Mouse (Mus musculus) cortical plate, adult 2 months (tissue): Measurements from ENCODE around the gene Ppp1r1a. TPM values are rescaled to one million over a fixed set of nuclear protein-coding genes. Genes with fewer than 3 reads are reported as not detected.
A peak's percentile ranks its signal among the peaks of the same experiment; 100 is the strongest.

Source experiments
- H3K27ac ChIP-seq: fragments of 200-500 bp; 2 replicates; pipeline ENCODE4 v1.5.1; 2012; ENCODE audit warnings: low read length, control low read depth, inconsistent platforms; ENCODE audit not compliant: insufficient read depth
- H3K4me1 ChIP-seq: fragments of 200-500 bp; 2 replicates; pipeline ENCODE4 v1.6.1; 2011; ENCODE audit warnings: low read length; ENCODE audit not compliant: control insufficient read depth, insufficient read depth
- H3K4me3 ChIP-seq: fragments of 200-500 bp; 2 replicates; pipeline ENCODE4 v1.5.1; 2011; ENCODE audit warnings: mild to moderate bottlenecking, low read length, control low read depth; ENCODE audit not compliant: insufficient read depth
- CTCF ChIP-seq: fragments of 200-500 bp; IDR thresholded peaks from 2 replicates; pipeline ENCODE4 v1.5.1; 2011; ENCODE audit warnings: mild to moderate bottlenecking, control low read depth, low read length; ENCODE audit not compliant: insufficient read depth; ENCODE audit errors: extremely low read depth
- POLR2A ChIP-seq: fragments of 200-500 bp; IDR thresholded peaks from 2 replicates; pipeline ENCODE4 v1.6.1; 2011; ENCODE audit warnings: mild to moderate bottlenecking, low read length, control low read depth; ENCODE audit not compliant: insufficient read depth; ENCODE audit errors: extremely low read depth
- polyA plus RNA-seq: library from polyadenylated mRNA; depleted of rRNA; stranded (reverse); fragments of >200 nt; gene quantifications from 2 replicates; pipeline ENCODE4 v1.2.3, GENCODE M21; 2012; rRNA removed

Gene Ppp1r1a
- polyA plus RNA-seq, 1 experiment: 174 TPM

DNA sequence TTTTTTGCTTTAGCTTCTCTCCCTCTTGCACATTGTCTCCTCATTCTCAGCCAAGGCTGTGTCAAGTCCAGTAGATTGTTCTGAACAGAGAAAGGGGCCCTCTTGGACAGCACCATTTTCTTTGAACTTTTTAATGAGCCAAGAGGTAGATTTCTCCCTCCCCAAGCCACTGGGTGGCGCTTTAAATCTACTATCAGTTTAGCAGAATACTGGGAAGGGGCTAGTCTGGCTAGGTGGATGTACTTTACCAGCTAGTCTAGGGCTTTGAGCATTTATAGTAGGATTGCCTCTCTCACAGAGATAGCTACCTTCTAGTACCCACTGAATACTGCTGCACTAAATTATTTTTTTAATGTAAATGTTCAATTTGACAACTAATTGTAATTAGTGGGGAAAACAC lies 55.3 kb downstream of the Ppp1r1a start:
- no peak overlapping the region for H3K4me3 ChIP-seq
- no peak for TF ChIP-seq POLR2A
- TF ChIP-seq CTCF: peak; percentile 43
- no peak overlapping the region for H3K27ac ChIP-seq
- H3K4me1 ChIP-seq: 0 out of 2 replicates have a peak, but pooled peaks cover 2% of the 10 kb centered on the region

Other genes with a start within 250 kb of the Ppp1r1a start
- gene Gpr84, start 227.4 kb downstream of the Ppp1r1a start, polyA plus RNA-seq: 0.98 and 1.2 TPM in 2 replicates
- gene Zfp385a, start 197.9 kb downstream of the Ppp1r1a start, polyA plus RNA-seq: 42.3 and 45.2 TPM in 2 replicates
- gene Itga5, start 171.2 kb downstream of the Ppp1r1a start, polyA plus RNA-seq: 2.4 and 3.8 TPM in 2 replicates
- 0.23 TPM in 1 of 2 replicates, not detected in the other for gene Gtsf1, start 107.5 kb downstream of the Ppp1r1a start, polyA plus RNA-seq
- not detected in 2 replicates for gene Gtsf2, start 89.5 kb downstream of the Ppp1r1a start, polyA plus RNA-seq
- gene Nckap1l, start 84.2 kb downstream of the Ppp1r1a start, polyA plus RNA-seq: 7.1 and 7.7 TPM in 2 replicates
- 129 and 208 TPM in 2 replicates for gene Pde1b, start 35.0 kb downstream of the Ppp1r1a start, polyA plus RNA-seq
- gene Glycam1, start 27.1 kb upstream of the Ppp1r1a start, polyA plus RNA-seq: 0.40 and 0.44 TPM in 2 replicates
- not detected in 2 replicates for gene Mucl1, start 217.5 kb upstream of the Ppp1r1a start, polyA plus RNA-seq